Mouse (Mus musculus) stomach, embryonic 16.5 days (tissue): ENCODE measurements around the gene Tmem107. TPM values are rescaled to one million over a fixed set of nuclear protein-coding genes. Genes with fewer than 3 reads are reported as not detected.

Source experiments
- ATAC-seq: fragments of 200-750 bp; cut with Nextera tagmentation; 2 replicates; pipeline ENCODE4 v1.8.0; 2017; ENCODE audit warnings: moderate number of reproducible peaks, moderate TSS enrichment; ENCODE audit not compliant: insufficient read depth, low FRiP score
- H3K27ac ChIP-seq: fragments of 300-500 bp; sonication (generic); 2 replicates; pipeline ENCODE4 v1.5.1; 2014; ENCODE audit warnings: low read length
- H3K27me3 ChIP-seq: fragments of 300-500 bp; sonication (generic); 2 replicates; pipeline ENCODE4 v1.6.1; 2014; ENCODE audit warnings: low read length, control low read depth, mixed read lengths; ENCODE audit not compliant: control insufficient read depth, insufficient read depth
- H3K36me3 ChIP-seq: fragments of 300-500 bp; sonication (generic); 2 replicates; pipeline ENCODE4 v1.6.1; 2014; ENCODE audit warnings: low read length; ENCODE audit not compliant: control insufficient read depth, insufficient read depth
- H3K4me1 ChIP-seq: fragments of 300-500 bp; sonication (generic); 2 replicates; pipeline ENCODE4 v1.6.1; 2014; ENCODE audit warnings: low read length, control low read depth, mixed read lengths; ENCODE audit not compliant: control insufficient read depth, insufficient read depth
- H3K4me2 ChIP-seq: fragments of 300-500 bp; sonication (generic); 2 replicates; pipeline ENCODE4 v1.6.1; 2014; ENCODE audit warnings: low read depth, low read length, mixed read lengths
- H3K4me3 ChIP-seq: fragments of 300-500 bp; sonication (generic); replicated peaks from 2 replicates; pipeline ENCODE4 v1.5.1; 2014; ENCODE audit warnings: mild to moderate bottlenecking, low read length
- H3K9ac ChIP-seq: fragments of 300-500 bp; sonication (generic); 2 replicates; pipeline ENCODE4 v1.6.1; 2014; ENCODE audit warnings: low read length
- H3K9me3 ChIP-seq: fragments of 300-500 bp; sonication (generic); replicated peaks from 2 replicates; pipeline ENCODE4 v1.6.1; 2016; ENCODE audit warnings: low read length, control low read depth; ENCODE audit not compliant: control insufficient read depth
- WGBS: fragments of 180-500 bp; shearing (Covaris S2); extraction: QIAGEN DNeasy Blood & Tissue Kit; methylation state at CpG from one replicate; pipeline ENCODE4 v1.1.7; 2014; 5-methylcytosine and 5-hydroxymethylcytosine counted together
- polyA plus RNA-seq: library from polyadenylated mRNA; unstranded; fragments of >200 nt; fragmentation: Nextera tagmentation; extraction: Ambion mirVana; gene quantifications from 2 replicates; pipeline ENCODE4 v1.2.1, GENCODE M21; 2015

Gene Tmem107
- polyA plus RNA-seq, 1 experiment from 2014 or later = 62.1 TPM

DNA sequence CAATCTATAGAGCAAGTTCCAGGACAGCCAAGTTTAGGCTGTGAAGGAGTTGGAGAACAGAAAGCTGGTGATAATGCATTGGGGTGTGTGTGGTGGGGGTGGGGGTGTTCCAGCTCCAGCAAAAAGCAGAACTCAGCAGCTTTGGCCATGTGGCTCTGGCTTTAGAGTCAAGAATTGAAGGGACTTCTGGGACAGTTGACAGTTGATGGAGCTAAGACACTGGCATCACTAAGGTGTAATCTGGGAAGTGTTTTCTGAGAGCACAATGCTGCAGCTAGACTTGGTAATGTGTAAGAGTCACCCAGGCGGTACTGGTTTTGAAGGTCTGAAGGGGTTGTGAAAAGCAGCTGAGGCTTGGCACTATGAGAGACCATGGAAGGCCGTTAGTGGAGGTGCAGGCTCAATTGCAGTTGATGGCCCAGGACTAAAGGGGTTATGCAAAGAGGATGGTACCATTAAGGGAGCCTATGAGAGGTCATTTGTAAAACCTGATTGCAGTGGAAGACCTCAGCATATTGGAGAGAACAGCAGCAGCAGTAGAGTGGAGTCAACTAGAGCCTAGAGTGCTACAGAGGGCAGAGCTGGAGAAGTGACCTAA lies 17.7 kb upstream of the Tmem107 start:
- ATAC-seq = no peak
- no peak overlapping the region for H3K9ac ChIP-seq
- H3K27me3 ChIP-seq = no peaks in the 10 kb centered on the region
- no peak overlapping the region for H3K4me3 ChIP-seq
- H3K27ac ChIP-seq = no peak overlapping the region
- H3K4me1 ChIP-seq = peaks cover 5% of the 10 kb centered on the region; the same call in 1 of the 2 replicates
- H3K4me2 ChIP-seq = no peak overlapping the region
- peaks cover 10% of the 10 kb centered on the region for H3K36me3 ChIP-seq
- WGBS = 90% methylated on average over 2 of the region's 2 CpGs
- H3K9me3 ChIP-seq = no peaks in the 10 kb centered on the region

GRCm38 (mm10) chr11:69053848-69054247 lies 16.8 kb upstream of the Tmem107 start:
- ATAC-seq = peak; percentile 61; the same call in 1 of the 2 replicates
- H3K9ac ChIP-seq = no peak overlapping the region
- H3K4me1 ChIP-seq = peaks cover 6% of the 10 kb centered on the region
- H3K9me3 ChIP-seq = no peaks in the 10 kb centered on the region
- H3K36me3 ChIP-seq = peaks cover 10% of the 10 kb centered on the region
- no peak overlapping the region for H3K27ac ChIP-seq
- H3K4me2 ChIP-seq = no peak overlapping the region
- no peaks in the 10 kb centered on the region for H3K27me3 ChIP-seq
- 53% methylated on average over 3 of the region's 3 CpGs for WGBS
- H3K4me3 ChIP-seq = no peak overlapping the region

DNA sequence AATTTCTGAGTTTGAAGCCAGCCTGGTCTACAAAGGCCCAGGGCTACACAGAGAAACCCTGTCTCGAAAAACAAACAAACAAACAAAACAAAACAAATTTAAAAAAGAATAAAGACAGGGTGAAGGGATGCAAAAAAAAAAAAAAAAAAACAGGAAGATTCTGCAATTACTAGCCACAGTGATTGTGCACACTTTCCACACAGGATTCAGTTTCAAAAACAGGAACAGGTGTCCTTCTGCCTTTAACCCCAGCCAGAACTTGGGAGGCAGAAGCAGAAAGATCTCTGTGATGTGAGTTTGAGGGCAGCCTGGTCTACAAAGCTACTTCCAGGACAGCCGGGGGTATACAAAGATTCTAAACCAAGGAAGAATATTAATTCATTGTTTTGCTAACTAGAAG lies 12.3 kb upstream of the Tmem107 start:
- Histone ChIP-seq H3K4me1 (peaks cover 18% of the 10 kb centered on the region), H3K4me3 (peak overlapping the region; percentile 93), H3K9me3 (no peaks in the 10 kb centered on the region), H3K27ac (peak overlapping the region; percentile 75), H3K9ac (peak overlapping the region; percentile 95), H3K27me3 (no peaks in the 10 kb centered on the region), H3K36me3 (no peaks in the 10 kb centered on the region), H3K4me2 (peak overlapping the region; percentile 72)
- no peak for ATAC-seq
- WGBS = 65% methylated on average over 2 of the region's 2 CpGs

- H3K4me1 ChIP-seq = peaks cover 18% of the 10 kb centered on the region
- WGBS = 2% methylated on average over 19 of the region's 19 CpGs
- peak overlapping the region; percentile 72 for H3K4me2 ChIP-seq
- no peaks in the 10 kb centered on the region for H3K9me3 ChIP-seq
- H3K4me3 ChIP-seq = peak overlapping the region; percentile 93
- H3K27ac ChIP-seq = peak overlapping the region; percentile 75
- H3K9ac ChIP-seq = peak overlapping the region; percentile 95
- H3K36me3 ChIP-seq = no peaks in the 10 kb centered on the region
- ATAC-seq = 0 out of 2 replicates have a peak, but pooled peaks have one; percentile 1
- no peaks in the 10 kb centered on the region for H3K27me3 ChIP-seq
These were observed 11.8 kb upstream of the Tmem107 start for GRCm38 (mm10) chr11:69058729-69059356.

- Histone ChIP-seq H3K4me2 (peak within 1 kb of the TSS; percentile 97), H3K4me1 (peaks cover 18% of the 10 kb centered on the region), H3K27me3 (no peaks in the 10 kb centered on the region), H3K4me3 (peak within 1 kb of the TSS; percentile 93), H3K9ac (peak within 1 kb of the TSS; percentile 95), H3K9me3 (no peaks in the 10 kb centered on the region), H3K27ac (peak within 1 kb of the TSS; percentile 94), H3K36me3 (no peaks in the 10 kb centered on the region)
- WGBS = under 1% methylated on average over 64 of the region's 64 CpGs
- ATAC-seq = peak; percentile 93
These were observed 11.1 kb upstream of the Tmem107 start, which contains the start of gene Borcs6 for GRCm38 (mm10) chr11:69059357-69059974. TSS of gene Borcs6 (plus strand) at chr11:69059717.

- Histone ChIP-seq H3K27ac (peak overlapping the region; percentile 94), H3K27me3 (no peaks in the 10 kb centered on the region), H3K9ac (peak overlapping the region; percentile 95), H3K4me1 (peaks cover 18% of the 10 kb centered on the region), H3K36me3 (no peaks in the 10 kb centered on the region), H3K4me2 (peak overlapping the region; percentile 97), H3K9me3 (no peaks in the 10 kb centered on the region), H3K4me3 (peak overlapping the region; percentile 93)
- ATAC-seq = no peak
- under 1% methylated on average over 49 of the region's 49 CpGs for WGBS
These were observed 10.6 kb upstream of the Tmem107 start for GRCm38 (mm10) chr11:69059975-69060411.

DNA sequence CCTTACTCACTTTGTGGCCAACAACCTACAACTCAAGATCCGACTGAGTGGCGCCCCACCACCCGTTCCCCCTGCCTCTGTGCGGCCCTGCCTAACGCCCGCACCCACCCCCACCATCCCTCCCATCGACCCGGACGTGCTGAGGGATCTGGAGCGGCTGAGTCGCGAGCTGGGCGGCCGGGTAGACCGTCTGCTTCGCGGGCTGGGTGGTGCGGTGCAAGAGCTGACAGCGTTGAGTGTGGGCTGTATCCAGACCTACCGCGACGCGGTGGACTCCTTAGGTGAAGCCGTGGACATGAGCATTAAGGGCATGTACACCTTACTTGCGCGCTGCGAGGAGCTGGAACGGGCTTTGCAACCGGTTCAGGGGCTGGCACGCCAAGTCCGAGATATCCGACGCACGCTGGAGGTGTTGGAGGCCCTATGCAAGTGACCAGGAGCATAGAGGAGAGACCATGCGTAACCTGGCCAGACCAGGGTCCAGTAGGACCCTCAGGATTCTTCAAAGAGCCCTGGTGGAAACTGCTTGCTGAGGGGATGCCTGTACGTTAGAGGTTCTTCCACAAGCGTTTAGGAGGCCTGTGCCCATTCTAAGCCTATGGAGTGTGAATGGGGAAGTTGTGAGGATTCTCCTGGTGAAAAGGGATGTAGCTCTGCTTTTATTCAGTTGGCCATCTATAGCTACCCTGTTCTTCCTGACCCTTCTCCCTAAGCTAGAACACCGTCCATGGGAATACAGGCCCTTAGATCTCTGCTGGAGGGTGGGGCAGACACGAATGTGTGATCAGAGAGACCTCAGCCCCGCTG lies 10.0 kb upstream of the Tmem107 start:
- Histone ChIP-seq H3K4me2 (peak overlapping the region; percentile 97), H3K4me1 (peaks cover 18% of the 10 kb centered on the region), H3K4me3 (peak overlapping the region; percentile 93), H3K9ac (peak overlapping the region; percentile 95), H3K36me3 (no peaks in the 10 kb centered on the region), H3K27ac (peak overlapping the region; percentile 94), H3K27me3 (no peaks in the 10 kb centered on the region), H3K9me3 (no peaks in the 10 kb centered on the region)
- ATAC-seq = no peak
- WGBS = 2% methylated on average over 40 of the region's 40 CpGs

DNA sequence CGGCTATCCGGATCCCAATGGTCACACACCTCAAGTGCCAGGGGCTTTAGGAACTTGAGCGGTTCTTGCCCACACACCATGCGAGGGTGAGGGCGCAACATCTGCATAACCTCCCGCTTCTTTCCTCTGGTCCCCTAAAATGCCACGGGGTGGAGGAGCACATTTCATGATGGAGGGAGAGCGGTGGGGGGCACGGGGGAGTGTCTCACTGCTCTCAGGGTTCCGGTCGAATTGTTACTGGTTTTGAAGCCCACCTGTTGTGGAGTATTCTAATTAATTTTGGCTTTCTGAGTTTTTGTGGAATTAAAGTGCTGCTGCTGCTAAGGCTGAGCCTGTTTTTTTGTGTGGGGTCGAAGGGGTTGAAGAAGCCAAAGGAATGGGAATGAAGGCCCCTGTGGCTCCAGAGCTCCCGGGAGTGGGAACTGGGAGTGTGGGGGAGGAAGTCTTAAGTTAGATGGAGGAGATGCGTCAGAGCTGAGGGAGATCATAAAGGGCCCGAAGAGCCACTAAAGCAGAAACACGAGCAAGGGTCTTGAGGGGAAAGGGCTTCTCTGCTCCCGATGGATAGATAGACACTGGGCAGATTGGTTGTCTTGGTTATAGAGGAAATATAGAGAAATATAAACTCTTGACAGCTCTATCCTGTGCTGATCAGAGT lies 9.2 kb upstream of the Tmem107 start:
- H3K4me1 ChIP-seq = peaks cover 25% of the 10 kb centered on the region

More for the DNA sequence above, 9.2 kb upstream of the Tmem107 start:
- ATAC-seq = no peak
- peak overlapping the region; percentile 95 for H3K9ac ChIP-seq
- peak overlapping the region; percentile 93 for H3K4me3 ChIP-seq
- H3K27me3 ChIP-seq = no peaks in the 10 kb centered on the region
- H3K9me3 ChIP-seq = no peaks in the 10 kb centered on the region
- peak overlapping the region; percentile 94 for H3K27ac ChIP-seq
- peak overlapping the region; percentile 97 for H3K4me2 ChIP-seq
- no peaks in the 10 kb centered on the region for H3K36me3 ChIP-seq
- 20% methylated on average over 17 of the region's 17 CpGs for WGBS
